Mouse (Mus musculus) embryonic fibroblast, embryonic 13.5 days (primary cell): ENCODE measurements around the gene Aak1. TPM values are rescaled to one million over a fixed set of nuclear protein-coding genes. Genes with fewer than 3 reads are reported as not detected.
"Not testable (repeated sequence)": the region's sequence is repeated elsewhere in the genome, so short reads cannot be mapped to it uniquely, and the experiment has no call there.

Experiments
- H3K27ac ChIP-seq: 2 replicates; pipeline ENCODE4 v1.5.1; 2012; ENCODE audit warnings: low read length, control low read depth, inconsistent platforms; ENCODE audit not compliant: insufficient read depth
- H3K4me1 ChIP-seq: 2 replicates; pipeline ENCODE4 v1.6.1; 2011; ENCODE audit warnings: low read length; ENCODE audit not compliant: control insufficient read depth, insufficient read depth
- H3K4me3 ChIP-seq: 2 replicates; pipeline ENCODE4 v1.5.1; 2011; ENCODE audit warnings: mild to moderate bottlenecking, control low read depth, low read length; ENCODE audit not compliant: insufficient read depth
- CTCF ChIP-seq: IDR thresholded peaks from 2 replicates; pipeline ENCODE4 v1.5.1; 2011; ENCODE audit warnings: mild to moderate bottlenecking, control low read depth, low read length, moderate library complexity, borderline replicate concordance; ENCODE audit not compliant: insufficient read depth
- POLR2A ChIP-seq: IDR thresholded peaks from 2 replicates; pipeline ENCODE4 v1.6.1; 2011; ENCODE audit warnings: low read depth, mild to moderate bottlenecking, control low read depth, low read length, moderate library complexity
- polyA plus RNA-seq: library from polyadenylated mRNA; stranded (reverse); fragments of >200 nt; gene quantifications from 2 replicates; pipeline ENCODE4 v1.2.4, GENCODE M21; 2011; ENCODE audit warnings: low read depth; ENCODE audit not compliant: missing spikeins, insufficient read length

The Aak1 gene
- polyA plus RNA-seq, 1 experiment = 73.3 TPM

GRCm38 (mm10) chr6:87042004-87042336 lies 192.7 kb downstream of the Aak1 start:
- Histone ChIP-seq H3K4me3 (peak overlapping the region; percentile 56), H3K27ac (peak overlapping the region; percentile 97), H3K4me1 (peaks cover 2% of the 10 kb centered on the region)
- TF ChIP-seq POLR2A = no peak
- TF ChIP-seq CTCF = no peak

GRCm38 (mm10) chr6:87042337-87043130 lies 193.2 kb downstream of the Aak1 start, which contains the start of gene Gfpt1:
TSS of gene Gfpt1 (plus strand) at chr6:87042846.
- TF ChIP-seq CTCF (no peak), POLR2A (peak; percentile 86)
- Histone ChIP-seq H3K4me3 (peak within 1 kb of the TSS; percentile 87), H3K27ac (peak within 1 kb of the TSS; percentile 97)

GRCm38 (mm10) chr6:87043131-87043516 lies 193.8 kb downstream of the Aak1 start:
- Histone ChIP-seq H3K4me1 (peaks cover 2% of the 10 kb centered on the region), H3K27ac (no peak overlapping the region), H3K4me3 (peak overlapping the region; percentile 87)
- TF ChIP-seq POLR2A (no peak), CTCF (no peak)

More at GRCm38 (mm10) chr6:87042337-87043130, 193.2 kb downstream of the Aak1 start, which contains the start of gene Gfpt1:
- peaks cover 2% of the 10 kb centered on the region for H3K4me1 ChIP-seq

GRCm38 (mm10) chr6:87044895-87045294 lies 195.6 kb downstream of the Aak1 start:
- H3K27ac ChIP-seq = no peak overlapping the region
- no peak overlapping the region for H3K4me3 ChIP-seq
- TF ChIP-seq POLR2A (no peak), CTCF (no peak)
- H3K4me1 ChIP-seq = peaks cover 2% of the 10 kb centered on the region

GRCm38 (mm10) chr6:87045507-87045906 lies 196.2 kb downstream of the Aak1 start:
- TF ChIP-seq POLR2A (no peak), CTCF (no peak)
- Histone ChIP-seq H3K4me3 (no peak overlapping the region), H3K27ac (no peak overlapping the region), H3K4me1 (peaks cover 2% of the 10 kb centered on the region)

- H3K27ac ChIP-seq, H3K4me1 ChIP-seq, H3K4me3 ChIP-seq: not testable (repeated sequence)
Observed at GRCm38 (mm10) chr6:87048712-87049111, 199.4 kb downstream of the Aak1 start.

GRCm38 (mm10) chr6:87051886-87052425 lies 202.6 kb downstream of the Aak1 start:
- no peak for TF ChIP-seq POLR2A
- TF ChIP-seq CTCF = no peak
- Histone ChIP-seq H3K4me3 (no peak overlapping the region), H3K27ac (no peak overlapping the region), H3K4me1 (no peaks in the 10 kb centered on the region)

Other genes starting within 250 kb of the Aak1 start
- not detected in 2 replicates for gene Asprv1, start 221.4 kb upstream of the Aak1 start, polyA plus RNA-seq
- 5.4 and 5.8 TPM in 2 replicates for gene Mxd1, start 180.4 kb upstream of the Aak1 start, polyA plus RNA-seq
- gene Snrnp27, start 165.0 kb upstream of the Aak1 start, polyA plus RNA-seq = 64.1 and 65.6 TPM in 2 replicates
- 26.1 and 34.9 TPM in 2 replicates for gene Gmcl1, start 116.1 kb upstream of the Aak1 start, polyA plus RNA-seq
- 87.3 and 105 TPM in 2 replicates for gene Anxa4, start 55.9 kb upstream of the Aak1 start, polyA plus RNA-seq
- 86.6 and 98.7 TPM in 2 replicates for gene Nfu1, start 159.7 kb downstream of the Aak1 start, polyA plus RNA-seq
- 78.5 and 86.5 TPM in 2 replicates for gene Gfpt1, start 193.3 kb downstream of the Aak1 start, polyA plus RNA-seq